Mouse (Mus musculus) T-cell, adult 2 months (primary cell): ENCODE results near the gene Hnrnpab.

Experiments used
- DNase-seq: peaks from one replicate; pipeline ENCODE4 v3.0.0; 2022; ENCODE audit warnings: low spot score

The Hnrnpab gene

DNA sequence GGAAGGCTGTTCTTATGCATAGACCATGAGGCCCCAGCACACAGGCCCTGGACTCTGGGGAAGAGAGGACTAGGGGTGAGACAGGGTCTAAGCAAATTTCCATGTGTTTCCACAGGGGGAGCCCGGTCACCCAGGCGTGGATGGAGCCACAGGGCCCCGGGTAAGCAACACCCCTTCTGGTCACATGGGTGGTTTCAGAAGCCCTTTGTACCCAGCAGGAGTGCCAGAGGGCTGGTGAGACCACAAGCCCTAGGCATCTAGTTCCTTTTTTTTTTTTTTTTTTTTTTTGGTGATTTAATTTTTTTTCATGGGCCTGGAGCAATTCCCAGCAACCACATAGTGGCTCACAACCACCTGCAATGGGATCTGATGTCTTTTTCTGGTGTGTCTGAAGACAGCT is 41.6 kb downstream of the Hnrnpab start:
- DNase-seq = no peak

DNA sequence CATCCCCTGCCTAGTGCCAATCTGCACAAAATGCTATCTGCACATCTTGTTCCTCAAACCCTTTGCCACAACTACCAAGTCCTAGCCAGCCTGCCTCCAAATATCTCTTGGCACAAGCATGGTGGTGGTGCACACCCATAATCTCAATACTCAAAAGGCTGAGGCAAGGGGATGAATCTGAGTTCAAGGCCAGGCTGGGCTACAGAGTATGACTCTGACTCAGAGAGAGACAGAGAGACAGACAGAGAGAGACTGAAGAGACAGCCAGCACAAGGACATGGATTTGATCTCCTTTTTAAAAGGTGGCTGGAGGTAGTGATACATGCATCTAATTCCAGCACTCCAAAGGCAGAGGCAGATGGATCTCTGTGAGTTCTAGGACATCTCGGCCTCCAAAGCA is 43.4 kb downstream of the Hnrnpab start:
- DNase-seq = no peak

DNA sequence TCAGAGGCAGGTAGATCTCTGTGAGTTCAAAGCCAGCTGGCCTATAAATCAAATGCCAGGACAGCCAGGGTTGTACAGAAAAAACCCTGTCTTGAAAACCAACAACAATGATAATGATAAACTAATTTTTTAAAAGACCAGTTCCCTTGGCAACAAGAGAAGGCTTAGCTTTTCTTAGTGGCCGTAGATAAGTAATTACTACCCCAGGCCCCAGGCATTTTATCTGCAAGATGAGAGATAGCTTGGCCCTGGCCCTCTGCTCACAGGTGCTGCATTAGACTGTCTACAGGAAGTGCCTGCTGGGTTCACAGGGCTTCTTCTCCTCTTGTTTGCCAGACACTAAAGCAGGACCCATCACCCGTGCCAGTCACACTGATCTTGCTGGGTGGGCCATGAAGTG is 51.6 kb downstream of the Hnrnpab start:
- no peak for DNase-seq

- no peak for DNase-seq
Measured at GRCm38 (mm10) chr11:51554590-51554989, 52.1 kb downstream of the Hnrnpab start.

DNA sequence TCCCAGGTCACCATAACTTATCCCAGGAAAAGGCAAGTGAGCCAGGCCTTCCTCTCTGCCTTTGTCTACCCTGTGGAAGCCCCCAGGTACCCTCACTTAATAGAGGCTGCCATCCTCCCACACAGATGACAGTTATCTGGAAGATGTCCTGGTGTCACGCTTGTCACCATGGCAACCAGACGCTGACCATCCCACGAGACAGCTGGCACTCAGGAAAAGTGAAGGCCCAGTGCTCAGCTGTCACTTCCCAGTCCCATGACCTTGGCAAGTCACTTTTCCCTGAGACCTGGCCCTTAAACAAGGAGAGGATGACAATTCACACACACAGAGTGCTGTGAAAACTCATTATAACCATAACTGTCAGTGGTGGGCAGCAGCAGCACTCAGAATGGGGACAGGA is 54.6 kb downstream of the Hnrnpab start:
- no peak for DNase-seq

DNA sequence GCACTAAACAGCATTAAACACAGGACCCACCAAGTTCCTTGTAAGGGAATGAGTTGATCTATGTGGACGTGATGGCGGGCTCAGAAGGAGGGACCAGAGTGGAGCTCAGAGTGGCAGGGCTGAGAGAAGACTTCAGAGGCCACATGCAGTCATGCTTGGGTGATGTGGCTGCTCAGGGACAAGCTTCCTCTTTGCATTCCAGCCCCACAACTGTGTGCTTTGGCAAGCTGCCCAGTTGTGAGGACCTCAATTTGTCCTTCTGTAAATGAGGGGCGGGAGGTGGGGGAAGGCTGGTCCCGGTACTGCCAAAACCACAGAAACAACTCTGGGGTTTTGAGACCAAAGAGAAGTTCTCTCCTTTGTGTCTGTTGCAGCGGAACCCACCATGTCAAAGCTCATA is 55.4 kb downstream of the Hnrnpab start:
- no peak for DNase-seq
